Mouse (Mus musculus): ENCODE results near the gene Stxbp3. TPM values are rescaled to one million over a fixed set of nuclear protein-coding genes. Genes with fewer than 3 reads are reported as not detected.

The Stxbp3 gene
- polyA plus RNA-seq, 1 experiment from 2014 or later, result 16.7 TPM

- no peaks in the 10 kb centered on the region for H3K36me3 ChIP-seq (ENCODE audit: control insufficient read depth, insufficient read depth, low read length)
- peaks cover 10% of the 10 kb centered on the region for H3K4me1 ChIP-seq (ENCODE audit: control insufficient read depth, insufficient read depth, low read depth, low read length)
- H3K27me3 ChIP-seq (replicated peaks; ENCODE audit: control insufficient read depth, insufficient read depth, low read length), result no peaks in the 10 kb centered on the region
- no peak overlapping the region for H3K27ac ChIP-seq (ENCODE audit: low read depth, low read length)
- H3K4me3 ChIP-seq (ENCODE audit: low read length), result no peak overlapping the region
- H3K9ac ChIP-seq (ENCODE audit: low read depth, low read length), result no peak overlapping the region
- H3K9me3 ChIP-seq (ENCODE audit: control insufficient read depth, low read length), result no peaks in the 10 kb centered on the region
- H3K4me2 ChIP-seq (ENCODE audit: low read length), result no peak overlapping the region
- no peak for ATAC-seq
- WGBS, result 73% methylated on average over 2 of the region's 2 CpGs
These were observed 20.5 kb upstream of the Stxbp3 start for GRCm38 (mm10) chr3:108860786-108861185.

- peak; percentile 83 for ATAC-seq
- peak overlapping the region; percentile 55 for H3K27ac ChIP-seq (ENCODE audit: low read depth, low read length)
- H3K4me3 ChIP-seq (ENCODE audit: low read length), result no peak overlapping the region
- peaks cover 10% of the 10 kb centered on the region for H3K4me1 ChIP-seq (ENCODE audit: control insufficient read depth, insufficient read depth, low read depth, low read length)
- H3K9me3 ChIP-seq (ENCODE audit: control insufficient read depth, low read length), result no peaks in the 10 kb centered on the region
- H3K9ac ChIP-seq (ENCODE audit: low read depth, low read length), result no peak overlapping the region
- no peaks in the 10 kb centered on the region for H3K27me3 ChIP-seq (replicated peaks; ENCODE audit: control insufficient read depth, insufficient read depth, low read length)
- H3K36me3 ChIP-seq (ENCODE audit: control insufficient read depth, insufficient read depth, low read length), result no peaks in the 10 kb centered on the region
- H3K4me2 ChIP-seq (ENCODE audit: low read length), result peak overlapping the region; percentile 10; the same call in 1 of the 2 replicates
- 23% methylated on average over 7 of the region's 7 CpGs for WGBS
These were observed 18.0 kb upstream of the Stxbp3 start for GRCm38 (mm10) chr3:108858231-108858770.

GRCm38 (mm10) chr3:108857714-108858113, 17.4 kb upstream of the Stxbp3 start:
- Histone ChIP-seq H3K9me3 (ENCODE audit: control insufficient read depth, low read length) (no peaks in the 10 kb centered on the region), H3K9ac (ENCODE audit: low read depth, low read length) (no peak overlapping the region), H3K27ac (ENCODE audit: low read depth, low read length) (no peak overlapping the region), H3K36me3 (ENCODE audit: control insufficient read depth, insufficient read depth, low read length) (no peaks in the 10 kb centered on the region), H3K4me1 (ENCODE audit: control insufficient read depth, insufficient read depth, low read depth, low read length) (peaks cover 10% of the 10 kb centered on the region), H3K4me2 (ENCODE audit: low read length) (no peak overlapping the region), H3K27me3 (replicated peaks; ENCODE audit: control insufficient read depth, insufficient read depth, low read length) (no peaks in the 10 kb centered on the region), H3K4me3 (ENCODE audit: low read length) (no peak overlapping the region)
- no peak for ATAC-seq
- WGBS, result 81% methylated on average over 1 of the region's 1 CpGs

- H3K9me3 ChIP-seq (ENCODE audit: control insufficient read depth, low read length), result no peaks in the 10 kb centered on the region
- no peaks in the 10 kb centered on the region for H3K27me3 ChIP-seq (replicated peaks; ENCODE audit: control insufficient read depth, insufficient read depth, low read length)
- peaks cover 14% of the 10 kb centered on the region for H3K4me1 ChIP-seq (ENCODE audit: control insufficient read depth, insufficient read depth, low read depth, low read length)
- no peak overlapping the region for H3K4me3 ChIP-seq (ENCODE audit: low read length)
- 27% methylated on average over 3 of the region's 3 CpGs for WGBS
- H3K4me2 ChIP-seq (ENCODE audit: low read length), result no peak overlapping the region
- no peak overlapping the region for H3K9ac ChIP-seq (ENCODE audit: low read depth, low read length)
- no peaks in the 10 kb centered on the region for H3K36me3 ChIP-seq (ENCODE audit: control insufficient read depth, insufficient read depth, low read length)
- no peak overlapping the region for H3K27ac ChIP-seq (ENCODE audit: low read depth, low read length)
- ATAC-seq, result no peak
These were observed 16.8 kb upstream of the Stxbp3 start for GRCm38 (mm10) chr3:108857124-108857470.

- Histone ChIP-seq H3K36me3 (ENCODE audit: control insufficient read depth, insufficient read depth, low read length) (no peaks in the 10 kb centered on the region), H3K27me3 (replicated peaks; ENCODE audit: control insufficient read depth, insufficient read depth, low read length) (no peaks in the 10 kb centered on the region), H3K27ac (ENCODE audit: low read depth, low read length) (no peak overlapping the region), H3K9me3 (ENCODE audit: control insufficient read depth, low read length) (no peaks in the 10 kb centered on the region), H3K9ac (ENCODE audit: low read depth, low read length) (no peak overlapping the region), H3K4me2 (ENCODE audit: low read length) (no peak overlapping the region), H3K4me1 (ENCODE audit: control insufficient read depth, insufficient read depth, low read depth, low read length) (peaks cover 16% of the 10 kb centered on the region), H3K4me3 (ENCODE audit: low read length) (no peak overlapping the region)
- ATAC-seq, result peak; percentile 17; the same call in 1 of the 2 replicates
- WGBS, result 42% methylated on average over 8 of the region's 8 CpGs
These were observed 16.2 kb upstream of the Stxbp3 start for GRCm38 (mm10) chr3:108856386-108857123.

GRCm38 (mm10) chr3:108855864-108856263, 15.5 kb upstream of the Stxbp3 start:
- H3K9ac ChIP-seq (ENCODE audit: low read depth, low read length), result no peak overlapping the region
- H3K36me3 ChIP-seq (ENCODE audit: control insufficient read depth, insufficient read depth, low read length), result no peaks in the 10 kb centered on the region
- peak; percentile 31; the same call in 1 of the 2 replicates for ATAC-seq
- H3K4me3 ChIP-seq (ENCODE audit: low read length), result no peak overlapping the region
- no peak overlapping the region for H3K4me2 ChIP-seq (ENCODE audit: low read length)
- no peaks in the 10 kb centered on the region for H3K9me3 ChIP-seq (ENCODE audit: control insufficient read depth, low read length)
- no peaks in the 10 kb centered on the region for H3K27me3 ChIP-seq (replicated peaks; ENCODE audit: control insufficient read depth, insufficient read depth, low read length)
- H3K27ac ChIP-seq (ENCODE audit: low read depth, low read length), result no peak overlapping the region
- 61% methylated on average over 10 of the region's 10 CpGs for WGBS
- peaks cover 16% of the 10 kb centered on the region for H3K4me1 ChIP-seq (ENCODE audit: control insufficient read depth, insufficient read depth, low read depth, low read length)

GRCm38 (mm10) chr3:108855371-108855770, 15.0 kb upstream of the Stxbp3 start:
- Histone ChIP-seq H3K4me1 (ENCODE audit: control insufficient read depth, insufficient read depth, low read depth, low read length) (peaks cover 16% of the 10 kb centered on the region), H3K27ac (ENCODE audit: low read depth, low read length) (peak overlapping the region; percentile 23; the same call in 1 of the 2 replicates), H3K9ac (ENCODE audit: low read depth, low read length) (peak overlapping the region; percentile 39), H3K36me3 (ENCODE audit: control insufficient read depth, insufficient read depth, low read length) (no peaks in the 10 kb centered on the region), H3K4me2 (ENCODE audit: low read length) (0 out of 2 replicates have a peak overlapping the region, but pooled peaks have one; percentile 13), H3K27me3 (replicated peaks; ENCODE audit: control insufficient read depth, insufficient read depth, low read length) (no peaks in the 10 kb centered on the region), H3K4me3 (ENCODE audit: low read length) (no peak overlapping the region), H3K9me3 (ENCODE audit: control insufficient read depth, low read length) (no peaks in the 10 kb centered on the region)
- 39% methylated on average over 12 of the region's 12 CpGs for WGBS
- peak; percentile 38; the same call in 1 of the 2 replicates for ATAC-seq

GRCm38 (mm10) chr3:108853266-108853665, 12.9 kb upstream of the Stxbp3 start:
- Histone ChIP-seq H3K9ac (ENCODE audit: low read depth, low read length) (no peak overlapping the region), H3K9me3 (ENCODE audit: control insufficient read depth, low read length) (no peaks in the 10 kb centered on the region), H3K27ac (ENCODE audit: low read depth, low read length) (no peak overlapping the region), H3K4me2 (ENCODE audit: low read length) (no peak overlapping the region), H3K36me3 (ENCODE audit: control insufficient read depth, insufficient read depth, low read length) (no peaks in the 10 kb centered on the region), H3K4me1 (ENCODE audit: control insufficient read depth, insufficient read depth, low read depth, low read length) (peaks cover 12% of the 10 kb centered on the region), H3K4me3 (ENCODE audit: low read length) (no peak overlapping the region), H3K27me3 (replicated peaks; ENCODE audit: control insufficient read depth, insufficient read depth, low read length) (no peaks in the 10 kb centered on the region)
- ATAC-seq, result no peak
- WGBS, result 76% methylated on average over 1 of the region's 1 CpGs

- no peak overlapping the region for H3K9ac ChIP-seq (ENCODE audit: low read depth, low read length)
- H3K9me3 ChIP-seq (ENCODE audit: control insufficient read depth, low read length), result no peaks in the 10 kb centered on the region
- ATAC-seq, result peak; percentile 50
- H3K27ac ChIP-seq (ENCODE audit: low read depth, low read length), result no peak overlapping the region
- H3K36me3 ChIP-seq (ENCODE audit: control insufficient read depth, insufficient read depth, low read length), result no peaks in the 10 kb centered on the region
- WGBS, result 44% methylated on average over 6 of the region's 6 CpGs
- peaks cover 9% of the 10 kb centered on the region; the same call in 1 of the 2 replicates for H3K4me1 ChIP-seq (ENCODE audit: control insufficient read depth, insufficient read depth, low read depth, low read length)
- no peak overlapping the region for H3K4me2 ChIP-seq (ENCODE audit: low read length)
- no peaks in the 10 kb centered on the region for H3K27me3 ChIP-seq (replicated peaks; ENCODE audit: control insufficient read depth, insufficient read depth, low read length)
- H3K4me3 ChIP-seq (ENCODE audit: low read length), result no peak overlapping the region
These were observed 11.8 kb upstream of the Stxbp3 start for GRCm38 (mm10) chr3:108851996-108852697.

Data from hindbrain, embryonic 16.5 days (tissue).